Mouse (Mus musculus) T-helper 1 cell (primary cell): ENCODE results near the gene Mterf2.

Experiments
- in situ Hi-C: fragments of 300-600 bp; cut with MboI, MseI; formaldehyde crosslinking; loops from one replicate; pipeline ENCODE4 v1.15.1; 2025; ENCODE audit warnings: high pct_unique_total_duplicates

Gene Mterf2

GRCm38 (mm10) chr10:85127395-85128287 lies at the start of gene Mterf2:
Mterf2 (minus strand) TSS chr10:85128027.
- in situ Hi-C loops, result no loop called here

- in situ Hi-C loops, result no loop called here
Measured at GRCm38 (mm10) chr10:85176640-85177039, 48.8 kb upstream of the Mterf2 start.

GRCm38 (mm10) chr10:85165306-85165705 lies 37.5 kb upstream of the Mterf2 start:
- in situ Hi-C loops, result no loop called here

- in situ Hi-C loops, result no loop called here
Measured at GRCm38 (mm10) chr10:85164791-85165190, 37.0 kb upstream of the Mterf2 start.

GRCm38 (mm10) chr10:85161745-85162351 lies 34.0 kb upstream of the Mterf2 start:
- in situ Hi-C loops, result no loop called here

GRCm38 (mm10) chr10:85159989-85160619 lies 32.3 kb upstream of the Mterf2 start:
- in situ Hi-C loops, result no loop called here

GRCm38 (mm10) chr10:85157451-85157850 lies 29.6 kb upstream of the Mterf2 start:
- in situ Hi-C loops, result no loop called here

- in situ Hi-C loops, result no loop called here
Measured at GRCm38 (mm10) chr10:85154195-85154594, 26.4 kb upstream of the Mterf2 start.

GRCm38 (mm10) chr10:85149226-85149625 lies 21.4 kb upstream of the Mterf2 start:
- in situ Hi-C loops, result no loop called here

GRCm38 (mm10) chr10:85146282-85146681 lies 18.5 kb upstream of the Mterf2 start:
- in situ Hi-C loops, result no loop called here

- in situ Hi-C loops, result no loop called here
Measured at GRCm38 (mm10) chr10:85141465-85141864, 13.6 kb upstream of the Mterf2 start.

GRCm38 (mm10) chr10:85136573-85136972 lies 8.7 kb upstream of the Mterf2 start:
- in situ Hi-C loops, result no loop called here

- in situ Hi-C loops, result no loop called here
Measured at GRCm38 (mm10) chr10:85128453-85128852, 626 bp upstream of the Mterf2 start.

- in situ Hi-C loops, result no loop called here
Measured at GRCm38 (mm10) chr10:85125184-85125583, 2.6 kb downstream of the Mterf2 start.

GRCm38 (mm10) chr10:85114409-85114808 lies 13.4 kb downstream of the Mterf2 start:
- in situ Hi-C loops, result no loop called here

GRCm38 (mm10) chr10:85103085-85103885 lies 24.5 kb downstream of the Mterf2 start:
- in situ Hi-C loops, result no loop called here

- in situ Hi-C loops, result no loop called here
Measured at GRCm38 (mm10) chr10:85102247-85103084, 25.4 kb downstream of the Mterf2 start, which contains the start of the genes Fhl4 and Tmem263. Fhl4 (minus strand) TSS chr10:85102495. Tmem263 (plus strand) TSS chr10:85102627.

- in situ Hi-C loops, result no loop called here
Measured at GRCm38 (mm10) chr10:85101841-85102240, 26.0 kb downstream of the Mterf2 start.

GRCm38 (mm10) chr10:85071605-85072152 lies 56.1 kb downstream of the Mterf2 start:
- in situ Hi-C loops, result loop anchor here (10.0 kb wide), 1 partner anchor 817 kb away; no protein-coding TSS in a partner anchor
